Mouse (Mus musculus): ENCODE results near the gene Fgfr3. TPM values are rescaled to one million over a fixed set of nuclear protein-coding genes. Genes with fewer than 3 reads are reported as not detected.
A peak's percentile ranks its signal among the peaks of the same experiment; 100 is the strongest.

The Fgfr3 gene
- polyA plus RNA-seq, 1 experiment from 2014 or later = 58.5 TPM

- WGBS = under 1% methylated on average over 51 of the region's 53 CpGs
- peak overlapping the region; percentile 81 for H3K9ac ChIP-seq
- H3K27ac ChIP-seq = peak overlapping the region; percentile 57; the same call in 1 of the 2 replicates
- H3K4me3 ChIP-seq = peak overlapping the region; percentile 78
- peaks cover 55% of the 10 kb centered on the region for H3K4me1 ChIP-seq
- peak overlapping the region; percentile 96 for H3K4me2 ChIP-seq (replicated peaks)
- no peaks in the 10 kb centered on the region for H3K9me3 ChIP-seq
- ATAC-seq (ENCODE audit: low FRiP score, low read depth) = peak; percentile 27
- 0 out of 2 replicates have a peak, but pooled peaks cover 9% of the 10 kb centered on the region for H3K27me3 ChIP-seq (replicated peaks)
- H3K36me3 ChIP-seq = peaks cover under 1% of the 10 kb centered on the region; the same call in 1 of the 2 replicates
Measured at GRCm38 (mm10) chr5:33722266-33723018, 968 bp downstream of the Fgfr3 start.

DNA sequence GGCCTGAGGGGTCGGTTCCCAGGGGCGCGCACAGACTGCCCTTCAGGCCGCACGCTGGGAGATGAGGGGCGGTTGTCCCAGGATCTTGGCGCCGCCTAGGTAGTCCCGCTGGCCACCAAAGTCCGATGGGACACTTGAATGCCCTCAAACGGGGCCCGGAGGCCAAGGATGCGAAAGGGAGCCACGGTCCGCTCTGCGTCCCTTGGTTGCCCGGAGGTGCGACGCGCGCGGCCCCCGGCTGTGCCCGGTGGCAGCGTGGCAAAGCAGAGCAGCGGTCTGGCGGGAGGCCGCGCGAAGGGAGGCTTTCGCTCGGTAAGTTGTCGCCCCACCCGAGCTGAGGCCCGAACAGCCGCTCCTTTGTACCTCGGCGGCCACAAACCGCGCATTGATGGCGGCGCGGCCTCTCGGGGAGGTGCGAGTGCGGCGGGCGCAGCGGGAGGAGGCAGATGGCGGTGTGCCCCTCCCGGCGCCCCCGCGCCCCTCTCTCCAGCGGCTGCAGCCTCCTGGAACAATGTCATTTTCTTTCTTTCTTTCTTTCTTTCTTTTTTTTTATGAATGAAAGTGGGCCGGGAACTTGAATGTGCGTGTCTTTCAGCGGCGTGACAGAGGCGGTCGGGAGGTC lies 1.7 kb downstream of the Fgfr3 start:
- H3K27ac ChIP-seq = peak overlapping the region; percentile 57; the same call in 1 of the 2 replicates
- H3K4me3 ChIP-seq = peak overlapping the region; percentile 78
- peak overlapping the region; percentile 81 for H3K9ac ChIP-seq
- H3K27me3 ChIP-seq (replicated peaks) = 0 out of 2 replicates have a peak, but pooled peaks cover 9% of the 10 kb centered on the region
- peak; percentile 17; the same call in 1 of the 2 replicates for ATAC-seq (ENCODE audit: low FRiP score, low read depth)
- H3K4me2 ChIP-seq (replicated peaks) = peak overlapping the region; percentile 96
- H3K36me3 ChIP-seq = peaks cover 7% of the 10 kb centered on the region
- under 1% methylated on average over 61 of the region's 61 CpGs for WGBS
- H3K4me1 ChIP-seq = peaks cover 55% of the 10 kb centered on the region
- no peaks in the 10 kb centered on the region for H3K9me3 ChIP-seq

DNA sequence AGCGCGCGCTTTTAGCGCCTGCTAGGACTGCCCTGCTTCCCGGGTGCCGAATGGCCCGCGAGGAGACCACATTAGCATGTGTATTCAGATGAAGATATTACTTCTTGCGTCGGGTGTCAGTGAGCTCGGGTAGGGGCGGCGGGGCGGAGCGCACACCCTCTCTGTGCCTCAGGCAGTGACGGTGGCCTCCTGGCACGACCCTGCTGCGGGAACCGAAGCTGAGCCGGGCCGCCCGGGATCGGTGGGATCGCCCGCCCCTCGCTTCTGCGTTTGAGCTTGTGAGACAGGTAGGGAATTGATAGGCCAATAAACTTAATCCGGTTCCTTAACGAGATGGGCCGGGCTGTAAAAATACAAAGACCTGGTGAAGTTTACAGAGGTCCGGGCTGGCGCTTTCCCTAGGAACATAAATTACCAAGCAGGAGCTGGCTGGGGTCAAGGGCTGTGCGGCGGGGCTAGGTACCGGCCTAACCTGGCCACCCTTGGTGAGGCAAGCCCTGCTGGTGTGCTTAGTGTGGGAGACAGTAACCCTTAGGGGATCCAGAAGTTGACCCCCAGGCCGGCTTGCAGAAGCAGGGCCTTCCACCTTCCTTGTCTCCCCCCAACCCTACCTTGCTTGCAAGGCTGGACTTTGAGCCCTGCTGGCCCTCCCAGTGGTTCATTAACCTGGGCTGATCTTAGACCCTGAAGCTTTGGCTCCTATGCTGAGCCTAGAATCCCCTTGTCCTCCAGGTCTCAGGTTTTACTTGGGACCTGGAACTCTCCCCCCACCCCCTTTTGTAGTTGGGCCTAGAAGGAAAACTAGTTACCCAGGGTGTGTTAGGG lies 2.4 kb downstream of the Fgfr3 start:
- Histone ChIP-seq H3K36me3 (peaks cover 12% of the 10 kb centered on the region), H3K9me3 (no peaks in the 10 kb centered on the region), H3K4me1 (peaks cover 51% of the 10 kb centered on the region), H3K9ac (peak overlapping the region; percentile 81), H3K4me2 (replicated peaks) (peak overlapping the region; percentile 96), H3K4me3 (peak overlapping the region; percentile 78), H3K27ac (peak overlapping the region; percentile 57; the same call in 1 of the 2 replicates), H3K27me3 (replicated peaks) (0 out of 2 replicates have a peak, but pooled peaks cover 9% of the 10 kb centered on the region)
- WGBS = 1% methylated on average over 36 of the region's 36 CpGs
- peak; percentile 35 for ATAC-seq (ENCODE audit: low FRiP score, low read depth)

- Histone ChIP-seq H3K27ac (no peak overlapping the region), H3K4me3 (peak overlapping the region; percentile 7; the same call in 1 of the 2 replicates), H3K9ac (peak overlapping the region; percentile 26; the same call in 1 of the 2 replicates), H3K9me3 (no peaks in the 10 kb centered on the region), H3K27me3 (replicated peaks) (peaks cover 9% of the 10 kb centered on the region; the same call in 1 of the 2 replicates), H3K4me1 (peaks cover 48% of the 10 kb centered on the region), H3K4me2 (replicated peaks) (peak overlapping the region; percentile 96), H3K36me3 (peaks cover 35% of the 10 kb centered on the region)
- WGBS = 79% methylated on average over 7 of the region's 7 CpGs
- ATAC-seq (ENCODE audit: low FRiP score, low read depth) = no peak
Measured at GRCm38 (mm10) chr5:33726081-33726647, 4.7 kb downstream of the Fgfr3 start.

GRCm38 (mm10) chr5:33726891-33727290 lies 5.4 kb downstream of the Fgfr3 start:
- Histone ChIP-seq H3K4me2 (replicated peaks) (peak overlapping the region; percentile 96), H3K36me3 (peaks cover 41% of the 10 kb centered on the region), H3K9me3 (no peaks in the 10 kb centered on the region), H3K27me3 (replicated peaks) (peaks cover 9% of the 10 kb centered on the region; the same call in 1 of the 2 replicates), H3K9ac (no peak overlapping the region), H3K4me1 (peaks cover 44% of the 10 kb centered on the region), H3K4me3 (no peak overlapping the region), H3K27ac (no peak overlapping the region)
- 80% methylated on average over 1 of the region's 1 CpGs for WGBS
- ATAC-seq (ENCODE audit: low FRiP score, low read depth) = no peak

DNA sequence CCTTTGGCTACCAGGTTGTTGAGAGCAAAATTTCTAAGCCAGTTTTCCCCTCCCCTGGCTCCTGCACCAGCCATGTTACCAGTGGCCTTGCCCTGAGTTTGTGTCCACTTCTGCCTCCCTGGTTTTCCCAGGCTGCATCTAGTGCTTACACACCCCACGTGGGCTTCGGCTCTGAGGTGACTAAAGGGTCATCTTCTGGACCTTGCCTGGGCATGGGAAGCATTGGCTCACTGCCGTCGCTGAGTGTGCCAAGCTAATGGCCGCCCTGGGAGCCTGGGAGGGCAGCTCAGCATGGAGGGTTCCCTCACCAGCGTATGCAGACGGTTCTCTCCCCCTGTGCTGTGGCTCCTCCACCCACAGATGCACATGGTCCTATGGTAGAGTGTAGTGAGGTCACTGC lies 7.4 kb downstream of the Fgfr3 start:
- Histone ChIP-seq H3K27me3 (replicated peaks) (peaks cover 9% of the 10 kb centered on the region; the same call in 1 of the 2 replicates), H3K4me2 (replicated peaks) (no peak overlapping the region), H3K36me3 (peaks cover 61% of the 10 kb centered on the region)

GRCm38 (mm10) chr5:33730516-33730915 lies 9.0 kb downstream of the Fgfr3 start:
- WGBS = 39% methylated on average over 5 of the region's 5 CpGs
- no peak overlapping the region for H3K27ac ChIP-seq
- no peak for ATAC-seq (ENCODE audit: low FRiP score, low read depth)
- H3K27me3 ChIP-seq (replicated peaks) = peaks cover 2% of the 10 kb centered on the region; the same call in 1 of the 2 replicates
- H3K36me3 ChIP-seq = peaks cover 78% of the 10 kb centered on the region
- peaks cover 20% of the 10 kb centered on the region for H3K4me1 ChIP-seq
- no peaks in the 10 kb centered on the region for H3K9me3 ChIP-seq
- H3K4me2 ChIP-seq (replicated peaks) = no peak overlapping the region
- no peak overlapping the region for H3K9ac ChIP-seq
- H3K4me3 ChIP-seq = no peak overlapping the region

More for the DNA sequence above, 7.4 kb downstream of the Fgfr3 start:
- no peak overlapping the region for H3K27ac ChIP-seq
- no peak overlapping the region for H3K4me3 ChIP-seq
- peaks cover 35% of the 10 kb centered on the region for H3K4me1 ChIP-seq
- ATAC-seq (ENCODE audit: low FRiP score, low read depth) = no peak
- H3K9ac ChIP-seq = no peak overlapping the region
- H3K9me3 ChIP-seq = no peaks in the 10 kb centered on the region
- 76% methylated on average over 7 of the region's 7 CpGs for WGBS

DNA sequence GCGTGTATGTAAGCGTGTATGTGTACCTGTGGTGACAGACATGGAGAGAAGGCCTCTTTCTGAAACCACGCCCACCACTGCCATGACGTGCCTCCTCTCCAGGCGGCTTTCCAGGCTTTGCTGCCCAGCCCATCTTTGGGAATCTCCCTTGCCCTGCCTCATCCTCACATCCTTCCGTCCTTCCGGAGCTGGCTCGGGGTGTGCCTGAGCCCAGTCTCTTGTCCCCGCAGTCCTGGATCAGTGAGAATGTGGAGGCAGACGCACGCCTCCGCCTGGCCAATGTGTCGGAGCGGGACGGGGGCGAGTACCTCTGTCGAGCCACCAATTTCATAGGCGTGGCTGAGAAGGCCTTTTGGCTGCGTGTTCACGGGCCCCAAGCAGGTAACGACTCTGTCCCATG lies 9.6 kb downstream of the Fgfr3 start:
- Histone ChIP-seq H3K4me3 (no peak overlapping the region), H3K9me3 (no peaks in the 10 kb centered on the region), H3K4me2 (replicated peaks) (no peak overlapping the region), H3K4me1 (peaks cover 14% of the 10 kb centered on the region; the same call in 1 of the 2 replicates), H3K9ac (no peak overlapping the region), H3K27me3 (replicated peaks) (no peaks in the 10 kb centered on the region; the same call in 1 of the 2 replicates), H3K36me3 (peaks cover 81% of the 10 kb centered on the region), H3K27ac (no peak overlapping the region)
- ATAC-seq (ENCODE audit: low FRiP score, low read depth) = no peak
- WGBS = 51% methylated on average over 21 of the region's 21 CpGs

DNA sequence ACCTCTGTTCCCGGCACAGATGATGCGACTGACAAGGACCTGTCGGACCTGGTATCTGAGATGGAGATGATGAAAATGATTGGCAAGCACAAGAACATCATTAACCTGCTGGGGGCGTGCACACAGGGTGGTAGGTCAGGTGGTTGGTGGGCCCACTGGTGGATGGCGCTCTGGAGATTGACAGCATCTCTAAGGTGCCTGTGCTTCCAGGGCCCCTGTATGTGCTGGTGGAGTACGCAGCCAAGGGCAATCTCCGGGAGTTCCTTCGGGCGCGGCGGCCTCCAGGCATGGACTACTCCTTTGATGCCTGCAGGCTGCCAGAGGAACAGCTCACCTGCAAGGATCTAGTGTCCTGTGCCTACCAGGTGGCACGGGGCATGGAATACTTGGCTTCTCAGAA lies 12.4 kb downstream of the Fgfr3 start:
- Histone ChIP-seq H3K9ac (no peak overlapping the region), H3K36me3 (peaks cover 72% of the 10 kb centered on the region), H3K27ac (no peak overlapping the region), H3K4me3 (no peak overlapping the region), H3K4me1 (peaks cover 6% of the 10 kb centered on the region; the same call in 1 of the 2 replicates), H3K4me2 (replicated peaks) (no peak overlapping the region), H3K27me3 (replicated peaks) (no peaks in the 10 kb centered on the region; the same call in 1 of the 2 replicates), H3K9me3 (no peaks in the 10 kb centered on the region)
- no peak for ATAC-seq (ENCODE audit: low FRiP score, low read depth)
- 94% methylated on average over 12 of the region's 12 CpGs for WGBS

- H3K4me3 ChIP-seq = no peak overlapping the region
- WGBS = 91% methylated on average over 16 of the region's 16 CpGs
- ATAC-seq (ENCODE audit: low FRiP score, low read depth) = no peak
- H3K4me2 ChIP-seq (replicated peaks) = no peak overlapping the region
- no peaks in the 10 kb centered on the region for H3K27me3 ChIP-seq (replicated peaks)
- peaks cover 69% of the 10 kb centered on the region for H3K36me3 ChIP-seq
- H3K9me3 ChIP-seq = no peaks in the 10 kb centered on the region
- H3K27ac ChIP-seq = no peak overlapping the region
- H3K9ac ChIP-seq = no peak overlapping the region
- peaks cover under 1% of the 10 kb centered on the region; the same call in 1 of the 2 replicates for H3K4me1 ChIP-seq
Measured at GRCm38 (mm10) chr5:33735412-33736092, 14.1 kb downstream of the Fgfr3 start.

GRCm38 (mm10) chr5:33736230-33736629 lies 14.8 kb downstream of the Fgfr3 start:
- H3K27me3 ChIP-seq (replicated peaks) = no peaks in the 10 kb centered on the region
- H3K4me1 ChIP-seq = no peaks in the 10 kb centered on the region
- no peaks in the 10 kb centered on the region for H3K9me3 ChIP-seq
- no peak overlapping the region for H3K27ac ChIP-seq
- no peak overlapping the region for H3K9ac ChIP-seq
- WGBS = 64% methylated on average over 9 of the region's 9 CpGs
- no peak overlapping the region for H3K4me2 ChIP-seq (replicated peaks)
- no peak overlapping the region for H3K4me3 ChIP-seq
- peaks cover 68% of the 10 kb centered on the region for H3K36me3 ChIP-seq
- ATAC-seq (ENCODE audit: low FRiP score, low read depth) = no peak

Measured in neural tube, embryonic 12.5 days (tissue).